Mouse (Mus musculus): ENCODE measurements at regions not wholly inside any gene's neighbourhood (a gene's known extent, or its start where the extent isn't known, plus 50 kb on each side); places are given as distances from the start of the nearest gene placed in this dataset.

GRCm38 (mm10) chr5:126612571-126612970 lies 629.0 kb upstream of the Tmem132c start:
- DNase-seq (ENCODE audit: low read depth, low spot score) = no peak
- Histone ChIP-seq H3K27me3 (ENCODE audit: control insufficient read depth in 1 of 2, insufficient read depth in 2 of 2, low read length in 2 of 2) (no peaks in the 10 kb centered on the region), H3K4me3 (ENCODE audit: control insufficient read depth in 1 of 2, insufficient read depth in 1 of 2, low read depth in 2 of 2, low read length in 2 of 2) (no peak overlapping the region), H3K79me2 (ENCODE audit: control insufficient read depth, insufficient read depth, low read length, poor library complexity) (no peaks in the 10 kb centered on the region), H3K9me3 (replicated peaks; ENCODE audit: insufficient read depth, low read length) (no peaks in the 10 kb centered on the region), H3K9ac (ENCODE audit: control insufficient read depth, low read depth, low read length, poor library complexity, severe bottlenecking) (no peak overlapping the region), H3K27ac (ENCODE audit: control insufficient read depth, low read depth, low read length) (no peak overlapping the region), H3K36me3 (ENCODE audit: control insufficient read depth in 1 of 2, insufficient read depth in 2 of 2, low read length in 2 of 2) (no peaks in the 10 kb centered on the region), H3K4me1 (ENCODE audit: control insufficient read depth in 1 of 2, insufficient read depth in 2 of 2, low read length in 2 of 2) (no peaks in the 10 kb centered on the region)
- no peak for TF ChIP-seq EP300 (IDR thresholded peaks at IDR 0.05; ENCODE audit: low read depth in 1 of 2, low read length in 2 of 2)
- no peak for TF ChIP-seq GATA1 (IDR thresholded peaks at IDR 0.05; ENCODE audit: low read depth, low read length)
- no peak for TF ChIP-seq POLR2AphosphoS5 (IDR thresholded peaks at IDR 0.05; ENCODE audit: borderline replicate concordance, low read depth, low read length)
- no peak for TF ChIP-seq ETS1 (IDR thresholded peaks at IDR 0.05; ENCODE audit: low read depth, low read length)
- TF ChIP-seq POLR2A (IDR thresholded peaks at IDR 0.05; ENCODE audit: control insufficient read depth in 1 of 2, insufficient read depth in 1 of 2, low read depth in 1 of 2, low read length in 2 of 2, poor library complexity in 1 of 2) = no peak

DNA sequence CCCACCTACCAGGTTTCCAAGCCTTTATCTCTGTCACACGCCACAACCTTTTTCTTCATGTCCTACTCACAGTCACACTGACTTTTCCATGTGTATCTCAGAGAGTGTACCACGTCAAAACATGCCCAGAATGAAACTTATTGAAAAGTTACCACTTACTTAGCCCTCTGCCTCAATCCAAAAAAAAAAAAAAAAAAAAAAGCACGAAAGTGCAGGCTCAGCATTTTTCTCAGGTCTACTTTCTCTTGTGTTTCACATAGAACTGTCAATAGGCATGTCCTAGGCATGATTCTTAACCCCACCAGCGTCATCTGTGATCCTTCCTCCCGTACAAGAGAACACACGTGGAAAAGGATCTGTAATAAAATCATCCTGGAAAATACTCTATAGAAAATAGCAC lies 619.1 kb upstream of the Tmem132c start:
- H3K27me3 ChIP-seq (ENCODE audit: control insufficient read depth in 1 of 2, insufficient read depth in 2 of 2, low read length in 2 of 2) = no peaks in the 10 kb centered on the region
- no peaks in the 10 kb centered on the region for H3K9me3 ChIP-seq (replicated peaks; ENCODE audit: insufficient read depth, low read length)
- no peak overlapping the region for H3K27ac ChIP-seq (ENCODE audit: control insufficient read depth, low read depth, low read length)
- no peaks in the 10 kb centered on the region for H3K79me2 ChIP-seq (ENCODE audit: control insufficient read depth, insufficient read depth, low read length, poor library complexity)
- DNase-seq (ENCODE audit: low read depth, low spot score) = no peak
- H3K4me3 ChIP-seq (ENCODE audit: control insufficient read depth in 1 of 2, insufficient read depth in 1 of 2, low read depth in 2 of 2, low read length in 2 of 2) = no peak overlapping the region
- no peaks in the 10 kb centered on the region for H3K4me1 ChIP-seq (ENCODE audit: control insufficient read depth in 1 of 2, insufficient read depth in 2 of 2, low read length in 2 of 2)
- no peaks in the 10 kb centered on the region for H3K36me3 ChIP-seq (ENCODE audit: control insufficient read depth in 1 of 2, insufficient read depth in 2 of 2, low read length in 2 of 2)
- TF ChIP-seq MXI1 (IDR thresholded peaks at IDR 0.05; ENCODE audit: low read depth, low read length) = no peak
- TF ChIP-seq SMC3 (IDR thresholded peaks at IDR 0.05; ENCODE audit: low read depth, low read length) = no peak
- TF ChIP-seq BHLHE40 (IDR thresholded peaks at IDR 0.05; ENCODE audit: borderline replicate concordance, low read depth, low read length) = no peak
- TF ChIP-seq NELFE (IDR thresholded peaks at IDR 0.05; ENCODE audit: low read depth, low read length) = no peak
- TF ChIP-seq USF1 (IDR thresholded peaks at IDR 0.05; ENCODE audit: low read depth, low read length) = no peak
- TF ChIP-seq TCF12 (IDR thresholded peaks at IDR 0.05; ENCODE audit: low read depth, low read length) = no peak
- TF ChIP-seq MAFK (IDR thresholded peaks at IDR 0.05; ENCODE audit: borderline replicate concordance, low read depth, low read length) = no peak
- no peak for TF ChIP-seq JUND (IDR thresholded peaks at IDR 0.05; ENCODE audit: low read depth, low read length)
- no peak for TF ChIP-seq RAD21 (IDR thresholded peaks at IDR 0.05; ENCODE audit: low read depth, low read length)
- no peak for TF ChIP-seq MYB (IDR thresholded peaks at IDR 0.05; ENCODE audit: low read depth, low read length)
- TF ChIP-seq ZC3H11A (IDR thresholded peaks at IDR 0.05; ENCODE audit: low read depth, low read length) = no peak
- H3K9ac ChIP-seq (ENCODE audit: control insufficient read depth, low read depth, low read length, poor library complexity, severe bottlenecking) = no peak overlapping the region

- H3K9me3 ChIP-seq (replicated peaks; ENCODE audit: insufficient read depth, low read length) = no peaks in the 10 kb centered on the region
- TF ChIP-seq CTCF (IDR thresholded peaks at IDR 0.05 in 2 of 3, conservative IDR thresholded peaks at IDR 0.05 in 1 of 3; ENCODE audit: control insufficient read depth in 1 of 3, insufficient read depth in 1 of 3, low read depth in 2 of 3, low read length in 3 of 3, poor library complexity in 1 of 3, severe bottlenecking in 1 of 3) (peak; percentile 17 to 56 (median 29); a peak in 5 of 6 replicates), SIN3A (IDR thresholded peaks at IDR 0.05; ENCODE audit: low read length) (no peak)
- DNase-seq (ENCODE audit: low read depth, low spot score) = peak; percentile 5
Observed at GRCm38 (mm10) chr5:126623205-126623604, 618.4 kb upstream of the Tmem132c start.

More at GRCm38 (mm10) chr5:126623205-126623604, 618.4 kb upstream of the Tmem132c start:
- no peaks in the 10 kb centered on the region for H3K79me2 ChIP-seq (ENCODE audit: control insufficient read depth, insufficient read depth, low read length, poor library complexity)
- H3K9ac ChIP-seq (ENCODE audit: control insufficient read depth, low read depth, low read length, poor library complexity, severe bottlenecking) = no peak overlapping the region
- H3K27me3 ChIP-seq (ENCODE audit: control insufficient read depth in 1 of 2, insufficient read depth in 2 of 2, low read length in 2 of 2) = no peaks in the 10 kb centered on the region
- no peak overlapping the region for H3K27ac ChIP-seq (ENCODE audit: control insufficient read depth, low read depth, low read length)
- no peaks in the 10 kb centered on the region for H3K36me3 ChIP-seq (ENCODE audit: control insufficient read depth in 1 of 2, insufficient read depth in 2 of 2, low read length in 2 of 2)
- no peak overlapping the region for H3K4me3 ChIP-seq (ENCODE audit: control insufficient read depth in 1 of 2, insufficient read depth in 1 of 2, low read depth in 2 of 2, low read length in 2 of 2)
- no peaks in the 10 kb centered on the region for H3K4me1 ChIP-seq (ENCODE audit: control insufficient read depth in 1 of 2, insufficient read depth in 2 of 2, low read length in 2 of 2)
